Mouse (Mus musculus): ENCODE measurements at regions not wholly inside any gene's neighbourhood (a gene's known extent, or its start where the extent isn't known, plus 50 kb on each side); places are given as distances from the start of the nearest gene placed in this dataset.

GRCm38 (mm10) chr12:12866590-12866989 lies 75.1 kb downstream of the Mycn start:
- TF ChIP-seq CTCF (IDR thresholded peaks at IDR 0.05; ENCODE audit: control insufficient read depth, insufficient read depth, insufficient replicate concordance, low read depth, low read length) (no peak), POLR2A (IDR thresholded peaks at IDR 0.05; ENCODE audit: control insufficient read depth, low read depth, low read length) (no peak)
- no peaks in the 10 kb centered on the region for H3K27me3 ChIP-seq (ENCODE audit: control insufficient read depth, insufficient read depth, low read length)
- no peaks in the 10 kb centered on the region for H3K36me3 ChIP-seq (ENCODE audit: control insufficient read depth, insufficient read depth, low read length)
- H3K4me3 ChIP-seq (ENCODE audit: control insufficient read depth, low read depth, low read length) = no peak overlapping the region
- no peak overlapping the region for H3K27ac ChIP-seq (ENCODE audit: control insufficient read depth, insufficient read depth, low read depth, low read length)
- H3K4me1 ChIP-seq (ENCODE audit: control insufficient read depth, insufficient read depth, low read length) = no peaks in the 10 kb centered on the region

GRCm38 (mm10) chr12:12850681-12851080 lies 91.0 kb downstream of the Mycn start:
- Histone ChIP-seq H3K36me3 (ENCODE audit: control insufficient read depth, insufficient read depth, low read length) (no peaks in the 10 kb centered on the region), H3K4me1 (ENCODE audit: control insufficient read depth, insufficient read depth, low read length) (no peaks in the 10 kb centered on the region), H3K27ac (ENCODE audit: control insufficient read depth, insufficient read depth, low read depth, low read length) (no peak overlapping the region), H3K4me3 (ENCODE audit: control insufficient read depth, low read depth, low read length) (no peak overlapping the region), H3K27me3 (ENCODE audit: control insufficient read depth, insufficient read depth, low read length) (no peaks in the 10 kb centered on the region)
- no peak for TF ChIP-seq POLR2A (IDR thresholded peaks at IDR 0.05; ENCODE audit: control insufficient read depth, low read depth, low read length)
- TF ChIP-seq CTCF (IDR thresholded peaks at IDR 0.05; ENCODE audit: control insufficient read depth, insufficient read depth, insufficient replicate concordance, low read depth, low read length) = no peak

- TF ChIP-seq CTCF (IDR thresholded peaks at IDR 0.05; ENCODE audit: control insufficient read depth, insufficient read depth, insufficient replicate concordance, low read depth, low read length) (no peak), POLR2A (IDR thresholded peaks at IDR 0.05; ENCODE audit: control insufficient read depth, low read depth, low read length) (no peak)
- H3K36me3 ChIP-seq (ENCODE audit: control insufficient read depth, insufficient read depth, low read length) = no peaks in the 10 kb centered on the region
These were observed 95.0 kb downstream of the Mycn start for GRCm38 (mm10) chr12:12846716-12847115.

GRCm38 (mm10) chr12:12842247-12842957 lies 99.3 kb downstream of the Mycn start:
- TF ChIP-seq POLR2A (IDR thresholded peaks at IDR 0.05; ENCODE audit: control insufficient read depth, low read depth, low read length) (no peak), CTCF (IDR thresholded peaks at IDR 0.05; ENCODE audit: control insufficient read depth, insufficient read depth, insufficient replicate concordance, low read depth, low read length) (no peak)
- no peak overlapping the region for H3K27ac ChIP-seq (ENCODE audit: control insufficient read depth, insufficient read depth, low read depth, low read length)
- no peaks in the 10 kb centered on the region; the same call in 1 of the 2 replicates for H3K4me1 ChIP-seq (ENCODE audit: control insufficient read depth, insufficient read depth, low read length)
- no peaks in the 10 kb centered on the region for H3K27me3 ChIP-seq (ENCODE audit: control insufficient read depth, insufficient read depth, low read length)
- H3K4me3 ChIP-seq (ENCODE audit: control insufficient read depth, low read depth, low read length) = no peak overlapping the region
- H3K36me3 ChIP-seq (ENCODE audit: control insufficient read depth, insufficient read depth, low read length) = no peaks in the 10 kb centered on the region

More at GRCm38 (mm10) chr12:12846716-12847115, 95.0 kb downstream of the Mycn start:
- Histone ChIP-seq H3K4me1 (ENCODE audit: control insufficient read depth, insufficient read depth, low read length) (no peaks in the 10 kb centered on the region), H3K27ac (ENCODE audit: control insufficient read depth, insufficient read depth, low read depth, low read length) (no peak overlapping the region), H3K27me3 (ENCODE audit: control insufficient read depth, insufficient read depth, low read length) (no peaks in the 10 kb centered on the region), H3K4me3 (ENCODE audit: control insufficient read depth, low read depth, low read length) (no peak overlapping the region)

- TF ChIP-seq POLR2A (IDR thresholded peaks at IDR 0.05; ENCODE audit: control insufficient read depth, low read depth, low read length) = no peak
- TF ChIP-seq CTCF (IDR thresholded peaks at IDR 0.05; ENCODE audit: control insufficient read depth, insufficient read depth, insufficient replicate concordance, low read depth, low read length) = no peak
- H3K36me3 ChIP-seq (ENCODE audit: control insufficient read depth, insufficient read depth, low read length) = no peaks in the 10 kb centered on the region
- H3K27ac ChIP-seq (ENCODE audit: control insufficient read depth, insufficient read depth, low read depth, low read length) = no peak overlapping the region
- H3K4me1 ChIP-seq (ENCODE audit: control insufficient read depth, insufficient read depth, low read length) = no peaks in the 10 kb centered on the region; the same call in 1 of the 2 replicates
- no peaks in the 10 kb centered on the region for H3K27me3 ChIP-seq (ENCODE audit: control insufficient read depth, insufficient read depth, low read length)
- no peak overlapping the region for H3K4me3 ChIP-seq (ENCODE audit: control insufficient read depth, low read depth, low read length)
These were observed 100.1 kb downstream of the Mycn start for GRCm38 (mm10) chr12:12841385-12842238.

GRCm38 (mm10) chr12:12840661-12841384 lies 100.9 kb downstream of the Mycn start:
- no peaks in the 10 kb centered on the region for H3K27me3 ChIP-seq (ENCODE audit: control insufficient read depth, insufficient read depth, low read length)
- no peak for TF ChIP-seq CTCF (IDR thresholded peaks at IDR 0.05; ENCODE audit: control insufficient read depth, insufficient read depth, insufficient replicate concordance, low read depth, low read length)
- H3K27ac ChIP-seq (ENCODE audit: control insufficient read depth, insufficient read depth, low read depth, low read length) = no peak overlapping the region
- no peak overlapping the region; the same call in 1 of the 2 replicates for H3K4me3 ChIP-seq (ENCODE audit: control insufficient read depth, low read depth, low read length)
- no peaks in the 10 kb centered on the region; the same call in 1 of the 2 replicates for H3K4me1 ChIP-seq (ENCODE audit: control insufficient read depth, insufficient read depth, low read length)
- H3K36me3 ChIP-seq (ENCODE audit: control insufficient read depth, insufficient read depth, low read length) = no peaks in the 10 kb centered on the region

- no peaks in the 10 kb centered on the region for H3K27me3 ChIP-seq (ENCODE audit: control insufficient read depth, insufficient read depth, low read length)
- no peaks in the 10 kb centered on the region for H3K36me3 ChIP-seq (ENCODE audit: control insufficient read depth, insufficient read depth, low read length)
- TF ChIP-seq POLR2A (IDR thresholded peaks at IDR 0.05; ENCODE audit: control insufficient read depth, low read depth, low read length) (no peak), CTCF (IDR thresholded peaks at IDR 0.05; ENCODE audit: control insufficient read depth, insufficient read depth, insufficient replicate concordance, low read depth, low read length) (no peak)
- no peak overlapping the region for H3K4me3 ChIP-seq (ENCODE audit: control insufficient read depth, low read depth, low read length)
- H3K4me1 ChIP-seq (ENCODE audit: control insufficient read depth, insufficient read depth, low read length) = no peaks in the 10 kb centered on the region; the same call in 1 of the 2 replicates
- no peak overlapping the region for H3K27ac ChIP-seq (ENCODE audit: control insufficient read depth, insufficient read depth, low read depth, low read length)
These were observed 103.9 kb downstream of the Mycn start for GRCm38 (mm10) chr12:12837775-12838174.
